Mouse (Mus musculus): ENCODE measurements around the gene Clmp. TPM values are rescaled to one million over a fixed set of nuclear protein-coding genes. Genes with fewer than 3 reads are reported as not detected.
"Not testable (repeated sequence)": the region's sequence is repeated elsewhere in the genome, so short reads cannot be mapped to it uniquely, and the experiment has no call there.

The Clmp gene
- total RNA-seq, 2 experiments from 2014 or later, result 0.26 TPM; not detected in 1

GRCm38 (mm10) chr9:40767946-40768345 lies 82.2 kb downstream of the Clmp start:
- ATAC-seq (replicated peaks; ENCODE audit: low FRiP score, poor library complexity, severe bottlenecking), result no peak

DNA sequence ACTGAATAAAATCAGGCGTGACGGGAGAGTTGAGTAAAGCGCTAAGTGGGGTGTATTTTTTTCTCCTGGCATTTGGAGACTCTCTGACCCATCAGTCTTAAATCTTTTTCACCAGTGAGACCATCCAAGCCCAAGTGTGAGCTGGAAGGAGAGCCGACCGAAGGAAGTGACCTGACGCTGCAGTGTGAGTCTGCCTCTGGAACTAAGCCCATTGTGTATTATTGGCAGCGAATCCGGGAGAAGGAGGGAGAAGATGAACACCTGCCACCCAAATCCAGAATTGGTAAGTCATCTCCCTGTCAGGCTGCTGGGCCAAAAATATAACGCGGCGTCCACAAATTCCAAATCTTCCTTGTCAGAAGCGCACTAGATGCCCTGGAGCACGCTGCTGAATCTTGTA lies 86.5 kb downstream of the Clmp start:
- ATAC-seq (replicated peaks; ENCODE audit: low FRiP score, poor library complexity, severe bottlenecking), result no peak

DNA sequence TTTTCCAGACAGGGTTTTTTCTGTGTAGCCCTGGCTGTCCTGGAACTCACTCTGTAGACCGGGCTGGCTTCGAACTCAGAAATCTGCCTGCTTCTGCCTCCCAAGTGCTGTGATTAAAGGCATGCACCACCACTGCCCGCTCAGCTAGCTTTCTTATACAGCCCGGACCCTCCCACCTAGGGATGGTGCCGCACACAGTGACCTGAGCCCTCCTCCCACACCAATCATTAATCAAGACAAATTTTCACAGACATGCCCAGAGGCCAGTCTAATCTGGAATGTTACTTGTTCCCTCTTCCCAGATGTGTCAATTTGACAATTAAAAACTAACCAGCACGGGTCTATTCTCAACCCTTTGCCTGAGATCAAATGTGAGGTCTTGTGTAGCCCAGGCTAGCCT lies 87.4 kb downstream of the Clmp start:
- not testable (repeated sequence) for ATAC-seq (replicated peaks; ENCODE audit: low FRiP score, poor library complexity, severe bottlenecking)

DNA sequence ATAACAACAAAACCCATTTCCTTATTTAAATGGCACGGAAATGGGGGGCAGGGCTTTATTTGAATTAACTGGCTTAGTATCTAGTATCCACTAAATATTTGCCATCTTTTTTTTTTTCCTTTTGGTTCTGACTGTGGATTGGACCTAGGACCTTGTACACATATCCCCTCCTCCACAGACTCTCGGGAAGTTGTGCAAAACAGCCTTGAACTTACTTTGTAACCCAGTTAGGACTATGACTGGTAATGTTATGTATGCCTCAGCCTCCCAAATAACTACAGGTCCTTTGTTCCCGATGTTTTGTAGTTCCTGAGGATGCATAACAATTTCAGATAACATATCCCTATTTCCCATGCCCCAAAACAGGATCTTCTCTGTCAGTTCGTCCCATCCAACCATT lies 88.1 kb downstream of the Clmp start:
- ATAC-seq (replicated peaks; ENCODE audit: low FRiP score, poor library complexity, severe bottlenecking), result no peak

- ATAC-seq (replicated peaks; ENCODE audit: low FRiP score, poor library complexity, severe bottlenecking), result no peak
Measured at GRCm38 (mm10) chr9:40776044-40776443, 90.3 kb downstream of the Clmp start.

GRCm38 (mm10) chr9:40776459-40777248 lies 90.9 kb downstream of the Clmp start:
- no peak for ATAC-seq (replicated peaks; ENCODE audit: low FRiP score, poor library complexity, severe bottlenecking)

GRCm38 (mm10) chr9:40780111-40780510 lies 94.3 kb downstream of the Clmp start:
- no peak for ATAC-seq (replicated peaks; ENCODE audit: low FRiP score, poor library complexity, severe bottlenecking)

DNA sequence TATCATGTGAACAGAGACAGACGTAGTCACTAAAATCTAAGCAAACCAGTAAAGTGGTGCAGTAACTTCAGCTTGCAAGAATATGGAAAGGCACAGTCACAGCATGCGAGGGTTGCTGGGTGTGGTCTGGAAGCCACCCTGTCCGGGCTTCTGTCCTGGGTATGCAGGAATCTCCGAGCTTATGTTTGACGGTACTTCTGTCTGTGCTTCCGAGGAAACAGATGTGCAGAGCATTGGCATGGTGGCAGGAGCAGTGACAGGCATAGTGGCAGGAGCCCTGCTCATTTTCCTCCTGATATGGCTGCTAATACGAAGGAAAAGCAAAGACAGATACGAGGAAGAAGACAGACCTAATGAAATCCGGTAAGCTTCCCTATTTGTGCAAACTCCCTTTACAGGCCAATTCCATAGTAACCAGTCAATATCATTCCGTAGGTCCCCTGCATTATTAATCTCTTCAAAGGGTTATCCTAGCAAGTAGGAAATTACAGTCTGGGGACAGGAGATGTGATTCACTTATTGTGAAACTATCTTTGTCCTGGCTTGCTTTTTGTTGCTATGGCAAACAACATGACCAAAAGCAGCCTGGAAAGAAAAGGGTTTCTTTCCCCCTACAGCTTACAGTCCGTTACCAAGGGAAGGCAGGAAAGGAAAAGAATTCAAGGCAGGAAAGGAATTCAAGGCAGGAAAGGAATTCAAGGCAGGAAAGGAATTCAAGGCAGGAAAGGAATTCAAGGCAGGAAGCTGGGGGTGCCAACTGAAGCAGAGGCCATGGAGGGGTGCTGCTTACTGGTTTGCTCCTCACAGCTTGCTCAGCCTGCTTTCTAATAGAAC lies 95.3 kb downstream of the Clmp start:
- no peak for ATAC-seq (replicated peaks; ENCODE audit: low FRiP score, poor library complexity, severe bottlenecking)

DNA sequence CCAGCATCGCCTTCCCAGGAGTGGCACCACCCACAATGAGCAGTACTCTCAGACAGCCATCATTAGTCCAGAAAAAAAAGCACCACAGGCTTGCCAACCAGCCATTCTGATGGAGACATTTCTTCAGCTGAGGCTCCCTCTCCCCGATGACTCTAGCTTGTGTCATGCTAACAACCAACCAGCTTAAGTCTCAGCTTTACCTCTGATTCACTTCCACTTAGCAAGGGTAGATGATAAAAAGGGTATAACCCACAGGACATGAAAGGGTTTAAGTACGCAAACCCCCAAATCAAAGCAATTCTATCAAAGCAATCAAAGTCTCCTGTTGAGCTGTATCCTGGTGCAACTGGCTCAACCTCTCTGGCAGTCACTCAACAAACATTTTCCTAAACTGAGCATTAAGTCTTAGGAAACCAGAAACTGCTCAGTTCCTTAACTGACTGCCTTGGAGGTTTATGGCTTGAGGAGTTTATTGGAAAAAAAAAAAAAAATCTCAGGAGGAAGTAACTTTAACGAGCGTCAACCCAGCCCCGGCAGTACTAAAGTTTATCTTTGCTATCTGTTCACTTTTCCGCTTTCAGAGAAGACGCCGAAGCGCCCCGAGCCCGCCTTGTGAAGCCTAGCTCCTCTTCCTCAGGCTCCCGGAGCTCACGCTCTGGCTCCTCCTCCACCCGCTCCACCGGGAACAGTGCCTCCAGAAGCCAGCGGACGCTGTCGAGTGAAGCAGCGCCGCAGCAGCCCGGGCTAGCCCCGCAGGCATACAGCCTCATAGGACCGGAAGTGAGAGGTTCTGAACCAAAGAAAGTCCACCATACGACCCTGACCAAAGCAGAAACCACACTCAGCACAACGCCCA lies 96.2 kb downstream of the Clmp start:
- ATAC-seq (replicated peaks; ENCODE audit: low FRiP score, poor library complexity, severe bottlenecking), result no peak; the same call in 1 of the 2 replicates

GRCm38 (mm10) chr9:40783641-40784373 lies 98.0 kb downstream of the Clmp start:
- no peak for ATAC-seq (replicated peaks; ENCODE audit: low FRiP score, poor library complexity, severe bottlenecking)

DNA sequence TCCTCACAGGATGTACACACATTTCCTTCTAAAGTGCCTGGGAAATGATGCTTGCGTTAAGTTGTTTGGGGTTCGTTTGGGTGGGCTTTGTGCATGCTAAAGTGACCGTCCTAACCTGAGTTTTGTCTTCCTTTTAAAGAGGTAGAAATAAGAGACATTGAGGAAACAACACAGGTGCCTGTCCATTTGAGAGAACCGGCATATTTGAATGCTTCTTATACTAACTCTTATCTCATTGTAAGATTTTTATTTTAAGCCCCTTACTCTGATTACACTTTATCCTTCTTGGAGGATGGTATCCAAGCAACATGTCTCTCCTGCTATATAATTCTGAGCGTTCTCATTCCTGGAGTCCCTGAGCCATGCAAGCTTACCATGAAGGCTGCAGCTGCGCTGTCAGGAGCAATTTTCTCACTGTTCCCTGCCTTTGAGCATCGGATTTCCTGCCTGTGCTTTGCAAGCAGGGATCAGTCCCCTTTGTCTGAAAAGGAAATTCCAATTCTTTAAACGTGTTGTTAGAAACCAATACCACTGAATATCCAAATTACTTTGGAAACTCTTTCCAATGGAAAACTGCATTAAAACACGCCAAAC lies 98.7 kb downstream of the Clmp start:
- no peak for ATAC-seq (replicated peaks; ENCODE audit: low FRiP score, poor library complexity, severe bottlenecking)

DNA sequence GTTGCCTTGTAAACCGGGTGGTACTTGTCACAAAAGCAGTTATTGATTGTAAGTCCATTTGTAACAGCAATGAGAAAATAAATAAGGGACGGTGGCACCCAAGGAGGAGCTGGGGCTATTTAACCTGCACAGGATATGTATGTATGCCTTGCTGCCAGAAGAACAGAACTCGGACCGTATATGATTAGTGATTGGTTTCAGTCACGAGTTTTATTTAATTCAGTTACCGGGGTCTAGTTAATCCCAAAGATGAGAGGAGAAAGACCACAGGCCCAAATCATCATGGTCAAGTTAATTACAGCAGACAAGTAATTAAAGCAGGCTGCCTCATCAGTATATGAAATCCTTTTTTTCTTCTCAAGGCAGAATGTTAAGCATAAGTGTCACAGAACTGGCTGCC lies 99.7 kb downstream of the Clmp start:
- no peak for ATAC-seq (replicated peaks; ENCODE audit: low FRiP score, poor library complexity, severe bottlenecking)

DNA sequence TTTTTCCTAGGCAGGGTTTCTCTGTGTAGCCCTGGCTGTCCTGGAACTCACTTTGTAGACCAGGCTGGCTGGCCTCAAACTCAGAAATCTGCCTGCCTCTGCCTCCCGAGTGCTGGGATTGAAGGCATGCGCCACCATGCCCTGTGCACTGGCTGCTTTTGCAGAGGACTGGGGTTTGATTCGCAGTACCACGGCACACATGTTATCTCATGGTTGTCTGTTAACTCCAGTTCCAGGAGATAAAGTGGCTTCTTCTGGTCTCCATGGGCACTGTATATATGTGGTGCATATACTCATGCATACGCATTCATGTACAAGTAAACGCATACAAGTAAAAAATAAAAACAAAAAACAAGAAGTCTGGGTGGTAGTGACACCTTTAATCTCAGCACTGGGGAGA lies 101.1 kb downstream of the Clmp start:
- not testable (repeated sequence) for ATAC-seq (replicated peaks; ENCODE audit: low FRiP score, poor library complexity, severe bottlenecking)

DNA sequence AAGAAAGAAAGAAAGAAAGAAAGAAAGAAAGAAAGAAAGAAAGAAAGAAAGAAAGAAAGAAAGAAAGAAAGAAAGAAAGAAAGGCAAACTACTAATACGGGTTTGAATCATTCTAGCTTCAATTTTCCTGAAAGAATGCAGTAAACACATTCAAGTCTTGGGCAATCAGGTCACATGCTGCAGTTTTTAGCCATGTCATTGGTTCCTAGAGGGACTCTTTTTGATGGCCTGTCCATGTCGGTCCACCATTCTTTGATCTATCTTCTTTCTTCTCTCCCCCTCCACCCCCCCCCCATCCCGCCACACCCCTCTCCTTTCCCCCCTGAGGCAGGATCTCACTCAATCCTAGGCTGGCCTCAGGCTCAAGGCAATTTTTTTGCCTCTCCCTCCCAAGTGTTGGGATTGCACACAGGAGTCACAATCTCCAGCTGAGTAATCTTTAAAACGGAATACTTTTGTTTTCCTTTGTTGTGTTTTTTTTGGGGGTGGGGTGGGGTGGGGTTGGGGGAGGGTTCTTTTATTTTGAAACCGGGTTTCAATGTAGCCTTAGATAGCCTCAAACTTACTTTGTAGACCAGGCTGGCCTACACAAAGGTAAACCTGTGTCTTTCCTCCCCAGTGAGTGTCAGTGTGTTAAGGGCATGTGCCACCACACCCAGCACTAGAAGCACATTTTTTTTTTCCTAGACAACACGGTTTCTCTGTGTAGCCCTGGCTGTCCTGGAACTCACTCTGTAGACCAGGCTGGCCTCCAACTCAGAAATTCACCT lies 106.3 kb downstream of the Clmp start:
- no peak for ATAC-seq (replicated peaks; ENCODE audit: low FRiP score, poor library complexity, severe bottlenecking)

GRCm38 (mm10) chr9:40793581-40793980 lies 107.8 kb downstream of the Clmp start:
- no peak for ATAC-seq (replicated peaks; ENCODE audit: low FRiP score, poor library complexity, severe bottlenecking)

- no peak for ATAC-seq (replicated peaks; ENCODE audit: low FRiP score, poor library complexity, severe bottlenecking)
Measured at GRCm38 (mm10) chr9:40794251-40794650, 108.5 kb downstream of the Clmp start.

DNA sequence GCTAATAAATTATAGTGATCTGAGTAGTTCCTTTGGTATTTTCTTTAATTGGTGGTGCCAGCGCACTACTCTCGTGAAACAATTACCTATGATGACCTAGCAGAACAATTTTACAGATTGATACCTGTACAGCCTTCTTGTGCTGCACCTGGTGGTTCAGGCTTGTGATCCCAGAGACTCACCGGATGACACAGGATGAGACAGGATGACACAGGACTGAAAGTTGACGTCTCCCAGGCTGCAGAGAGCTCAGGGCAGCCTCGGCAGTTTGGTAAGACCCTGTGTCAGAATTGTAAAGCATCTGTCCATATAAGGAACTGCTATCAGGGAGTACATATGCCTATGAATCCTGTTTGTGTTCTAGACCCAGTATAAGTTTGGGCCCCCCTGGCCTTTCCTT lies 109.2 kb downstream of the Clmp start:
- ATAC-seq (replicated peaks; ENCODE audit: low FRiP score, poor library complexity, severe bottlenecking), result no peak

GRCm38 (mm10) chr9:40795562-40795961 lies 109.8 kb downstream of the Clmp start:
- no peak for ATAC-seq (replicated peaks; ENCODE audit: low FRiP score, poor library complexity, severe bottlenecking)

Data from erythroblast, adult 5-6 weeks (primary cell).